Comparison of ENCODE assay signal across 13 mouse cellular contexts in genomic region chr3:27210271-27210670, GRCm38 (mm10). TPM values are rescaled to one million over a fixed set of nuclear protein-coding genes. Genes with fewer than 3 reads are reported as not detected.
A peak's percentile ranks its signal among the peaks of the same experiment; 100 is the strongest.
DNase-seq lines count a peak whose midpoint lies in the region; ATAC-seq and TF ChIP-seq lines count a peak whose summit lies in the region.
"Had no signal": no experiment of that assay in that cellular context is flagged by ENCODE, and none has a peak within 500 bp of the region (broad histone marks: within the 10 kb centered on the region; RNA-seq: fewer than 3 reads in every experiment).

No protein-coding gene starts in this region.

- no peak overlapping the region for H3K9ac ChIP-seq in kidney, postnatal 0 days (ENCODE audit: low read depth, low read length)
- H3K9ac ChIP-seq in kidney, embryonic 14.5 days (ENCODE audit: low read depth, low read length) = no peak overlapping the region
- H3K9ac ChIP-seq: embryonic facial prominence, embryonic 15.5 days; limb, embryonic 15.5 days had no signal

- 39% methylated on average over 7 of the region's 7 CpGs for WGBS in kidney, postnatal 0 days
- WGBS in kidney, embryonic 14.5 days = 54% methylated on average over 7 of the region's 7 CpGs

- peaks cover 6% of the 10 kb centered on the region; the same call in 1 of the 2 replicates for H3K4me1 ChIP-seq in kidney, postnatal 0 days (replicated peaks; ENCODE audit: insufficient read depth, low read length)
- no peaks in the 10 kb centered on the region; the same call in 1 of the 2 replicates for H3K4me1 ChIP-seq in kidney, embryonic 14.5 days (ENCODE audit: control insufficient read depth, insufficient read depth, low read length)

- no peaks in the 10 kb centered on the region for H3K36me3 ChIP-seq in kidney, postnatal 0 days (ENCODE audit: insufficient read depth, low read length)
- no peaks in the 10 kb centered on the region for H3K36me3 ChIP-seq in kidney, embryonic 14.5 days (ENCODE audit: control insufficient read depth, insufficient read depth, low read length)
- H3K36me3 ChIP-seq: embryonic facial prominence, embryonic 15.5 days; limb, embryonic 15.5 days had no signal

- no peak for ATAC-seq in kidney, postnatal 0 days (replicated peaks; ENCODE audit: low FRiP score, low read depth)
- ATAC-seq in kidney, embryonic 14.5 days (ENCODE audit: low FRiP score, low TSS enrichment) = no peak
- ATAC-seq in inflammation-experienced regulatory T-cells, adult 6 months = peak; percentile 55

- no peak overlapping the region for H3K4me3 ChIP-seq in kidney, postnatal 0 days (replicated peaks; ENCODE audit: low read depth, low read length)
- H3K4me3 ChIP-seq in kidney, embryonic 14.5 days (ENCODE audit: low read length) = no peak overlapping the region
- H3K4me3 ChIP-seq: embryonic facial prominence, embryonic 15.5 days; limb, embryonic 15.5 days had no signal

- no peak overlapping the region for H3K27ac ChIP-seq in kidney, postnatal 0 days
- H3K27ac ChIP-seq in kidney, embryonic 14.5 days (ENCODE audit: low read depth, low read length) = no peak overlapping the region
- H3K27ac ChIP-seq: embryonic facial prominence, embryonic 15.5 days; limb, embryonic 15.5 days had no signal

- H3K27me3 ChIP-seq in kidney, postnatal 0 days (ENCODE audit: insufficient read depth, low read length) = no peaks in the 10 kb centered on the region
- no peaks in the 10 kb centered on the region for H3K27me3 ChIP-seq in kidney, embryonic 14.5 days (ENCODE audit: control insufficient read depth, insufficient read depth, low read length)
- H3K27me3 ChIP-seq: embryonic facial prominence, embryonic 15.5 days; limb, embryonic 15.5 days had no signal

- peak; percentile 39 for DNase-seq in kidney, postnatal 0 days (ENCODE audit: low spot score)
- DNase-seq in 3T3-L1 (ENCODE audit: low read depth, low spot score) (peak; percentile 77), MEL-GATA-1-ER (ENCODE audit: extremely low read depth, low read depth) (peak; percentile 49)
- no peak for DNase-seq in cerebellum, postnatal 4 days (ENCODE audit: low spot score in 2 of 2)
- DNase-seq in thymus, adult 18-20 months = no peak
- no peak for DNase-seq in left cerebral cortex, adult 8-10 months (ENCODE audit: low spot score in 2 of 2)
- DNase-seq: heart, postnatal 14 days; right cerebral cortex, postnatal 4 days; thymus, adult 2 months had no signal

- H3K4me2 ChIP-seq in kidney, postnatal 0 days (ENCODE audit: low read length) = no peak overlapping the region
- no peak overlapping the region for H3K4me2 ChIP-seq in kidney, embryonic 14.5 days (replicated peaks; ENCODE audit: low read depth, low read length)
- H3K4me2 ChIP-seq: embryonic facial prominence, embryonic 15.5 days; limb, embryonic 15.5 days had no signal

- 0 out of 2 replicates have a peak, but pooled peaks have one; percentile 20 for TF ChIP-seq CTCF in kidney, postnatal 0 days (IDR thresholded peaks at IDR 0.05; ENCODE audit: low read depth)

- H3K9me3 ChIP-seq in kidney, postnatal 0 days (replicated peaks; ENCODE audit: low read length) = no peaks in the 10 kb centered on the region
- 0 out of 2 replicates have a peak, but pooled peaks cover 5% of the 10 kb centered on the region for H3K9me3 ChIP-seq in kidney, embryonic 14.5 days (ENCODE audit: control insufficient read depth, low read length)
- H3K9me3 ChIP-seq: embryonic facial prominence, embryonic 15.5 days; limb, embryonic 15.5 days had no signal

RNA-seq across cellular contexts. Expression of gene Nceh1, which starts 27.5 kb away (rescaled TPM):
- 47.7 and 51.2 TPM in 2 replicates for polyA plus RNA-seq in kidney, postnatal 0 days (2015; fragmentation: Nextera tagmentation; extraction: Ambion mirVana)
- polyA plus RNA-seq in kidney, embryonic 14.5 days (2014; fragmentation: Nextera tagmentation; extraction: Ambion mirVana) = 7.8 and 9.3 TPM in 2 replicates
- 10 to 100 TPM; 21.0 to 33.3 (median 22.7) TPM for polyA plus RNA-seq in inflammation-experienced regulatory T-cells, adult 6 months (2017; shearing (Covaris generic))
- 100 to 1,000 TPM; 113 to 126 (median 120) TPM for total RNA-seq in left cerebral cortex, adult 8-10 months (2022)

RNA-seq across cellular contexts. Expression of gene Ect2, which starts 56.6 kb away (rescaled TPM):
- 23.9 and 26.9 TPM in 2 replicates for polyA plus RNA-seq in kidney, postnatal 0 days (2015; fragmentation: Nextera tagmentation; extraction: Ambion mirVana)
- polyA plus RNA-seq in kidney, embryonic 14.5 days (2014; fragmentation: Nextera tagmentation; extraction: Ambion mirVana) = 43.3 and 69.8 TPM in 2 replicates
- polyA plus RNA-seq in inflammation-experienced regulatory T-cells, adult 6 months (2017; shearing (Covaris generic)) = 10 to 100 TPM in 1 of 3 experiments, 1 to 10 TPM in 2; 4.0 to 37.2 (median 6.3) TPM
- under 1 TPM; 0.50 to 0.99 (median 0.62) TPM for total RNA-seq in left cerebral cortex, adult 8-10 months (2022)

Comparison
In these comparisons a context has a peak if more than half of its experiments do, and no peak if none do; other contexts are left out.
1. DNase-seq: peak in kidney, postnatal 0 days (single experiment), 3T3-L1 (single experiment) and MEL-GATA-1-ER (single experiment); none in cerebellum, postnatal 4 days (0 of 2), thymus, adult 18-20 months (0 of 2) and left cerebral cortex, adult 8-10 months (0 of 2).